ENCODE assay signal across 8 mouse cellular contexts in the genomic region with DNA sequence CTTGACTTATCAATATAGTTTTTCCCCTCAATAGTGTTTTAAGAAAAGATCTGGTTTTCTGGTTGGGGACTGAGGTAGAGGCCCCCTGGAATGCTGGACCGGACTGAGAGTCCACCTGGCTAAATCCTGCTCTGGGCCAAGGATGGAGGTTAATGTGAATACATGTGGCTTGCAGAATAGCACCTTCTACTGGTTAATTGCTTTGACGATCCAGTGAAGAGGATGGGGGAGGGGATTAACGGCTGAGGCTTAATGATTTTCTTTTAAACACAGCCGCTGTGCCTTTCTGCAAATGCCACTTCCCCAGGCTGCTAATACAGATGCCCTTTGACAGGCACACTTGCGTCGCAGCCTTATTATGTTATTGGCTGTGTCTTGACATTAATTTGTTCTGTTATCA. TPM values are rescaled to one million over a fixed set of nuclear protein-coding genes. Genes with fewer than 3 reads are reported as not detected.
A peak's percentile ranks its signal among the peaks of the same experiment; 100 is the strongest.
DNase-seq lines count a peak whose midpoint lies in the region; ATAC-seq and TF ChIP-seq lines count a peak whose summit lies in the region.

No protein-coding gene starts in this region.

- H3K27ac ChIP-seq in cerebellum, adult 2 months (ENCODE audit: insufficient read depth, low read length) = no peak overlapping the region
- no peak overlapping the region for H3K27ac ChIP-seq in heart, embryonic 14.5 days (replicated peaks in 1 of 2; ENCODE audit: control insufficient read depth in 1 of 2, insufficient read depth in 1 of 2, low read depth in 2 of 2, low read length in 2 of 2)
- peak overlapping the region; percentile 94; the same call in 1 of the 2 replicates for H3K27ac ChIP-seq in midbrain, postnatal 0 days (ENCODE audit: low read depth, low read length)

- no peaks in the 10 kb centered on the region for H3K9me3 ChIP-seq in heart, embryonic 14.5 days (ENCODE audit: control insufficient read depth, low read length)
- no peaks in the 10 kb centered on the region for H3K9me3 ChIP-seq in midbrain, postnatal 0 days (ENCODE audit: low read length)

- H3K36me3 ChIP-seq in heart, embryonic 14.5 days (ENCODE audit: control insufficient read depth, insufficient read depth, low read length) = no peaks in the 10 kb centered on the region
- H3K36me3 ChIP-seq in midbrain, postnatal 0 days (ENCODE audit: insufficient read depth, low read length) = no peaks in the 10 kb centered on the region

- ATAC-seq in heart, embryonic 14.5 days (ENCODE audit: insufficient number of reproducible peaks, insufficient read depth, low FRiP score, low read depth) = no peak
- no peak for ATAC-seq in midbrain, postnatal 0 days (ENCODE audit: low FRiP score)

- peak overlapping the region; percentile 71 for H3K4me2 ChIP-seq in heart, embryonic 14.5 days (ENCODE audit: low read length)
- H3K4me2 ChIP-seq in midbrain, postnatal 0 days (ENCODE audit: low read depth, low read length, poor library complexity, severe bottlenecking) = peak overlapping the region; percentile 60

- TF ChIP-seq CTCF in cerebellum, adult 2 months (IDR thresholded peaks at IDR 0.05; ENCODE audit: borderline replicate concordance, insufficient read depth, low read depth, low read length) = no peak; the same call in 1 of the 2 replicates
- TF ChIP-seq CTCF in brain, embryonic 14.5 days (IDR thresholded peaks at IDR 0.05; ENCODE audit: borderline replicate concordance, extremely low read depth, insufficient read depth, insufficient read length) = peak; percentile 19; the same call in 1 of the 2 replicates
- peak; percentile 70 for TF ChIP-seq CTCF in midbrain, postnatal 0 days (IDR thresholded peaks at IDR 0.05)

- H3K9ac ChIP-seq in heart, embryonic 14.5 days (ENCODE audit: low read length) = peak overlapping the region; percentile 99; the same call in 1 of the 2 replicates
- H3K9ac ChIP-seq in midbrain, postnatal 0 days (replicated peaks; ENCODE audit: low read length, poor library complexity, severe bottlenecking) = peak overlapping the region; percentile 94

- peak overlapping the region; percentile 53 for H3K4me3 ChIP-seq in cerebellum, adult 2 months (replicated peaks; ENCODE audit: insufficient read depth, low read depth, low read length)
- H3K4me3 ChIP-seq in heart, embryonic 14.5 days (ENCODE audit: control insufficient read depth in 1 of 2, insufficient read depth in 1 of 2, low read depth in 1 of 2, low read length in 2 of 2) = peak overlapping the region in 1 of 2 experiments; percentile 89; a peak in 1 of 4 replicates
- H3K4me3 ChIP-seq in midbrain, postnatal 0 days (ENCODE audit: low read depth, low read length) = peak overlapping the region; percentile 99

- no peak for TF ChIP-seq POLR2A in cerebellum, adult 2 months (IDR thresholded peaks at IDR 0.05; ENCODE audit: borderline replicate concordance, insufficient read depth, low read length)
- no peak for TF ChIP-seq POLR2A in brain, embryonic 14.5 days (IDR thresholded peaks at IDR 0.05; ENCODE audit: borderline replicate concordance, extremely low read depth, insufficient read depth, insufficient read length, poor library complexity, severe bottlenecking)

- peak; percentile 32 to 58 for DNase-seq in cerebellum, adult 2 months
- no peak for DNase-seq in cerebellum, postnatal 4 days (ENCODE audit: low spot score in 2 of 2)
- DNase-seq in brain, embryonic 14.5 days (ENCODE audit: low read depth) = peak; percentile 92
- DNase-seq in kidney, postnatal 36 days = peak; percentile 71 to 86
- DNase-seq in midbrain, postnatal 0 days (ENCODE audit: low spot score) = peak; percentile 82
- no peak for DNase-seq in testis, postnatal 10 days (ENCODE audit: low spot score)
- no peak for DNase-seq in spleen, postnatal 10 days (ENCODE audit: low spot score in 2 of 2)

- H3K27me3 ChIP-seq in cerebellum, adult 2 months (ENCODE audit: control insufficient read depth, insufficient read depth, low read length) = no peaks in the 10 kb centered on the region
- no peaks in the 10 kb centered on the region for H3K27me3 ChIP-seq in heart, embryonic 14.5 days (ENCODE audit: control insufficient read depth, insufficient read depth, low read length)
- no peaks in the 10 kb centered on the region for H3K27me3 ChIP-seq in midbrain, postnatal 0 days (ENCODE audit: insufficient read depth, low read length)

- 14% methylated on average over 6 of the region's 6 CpGs for WGBS in cerebellum, adult 2 months
- 20% methylated on average over 6 of the region's 6 CpGs for WGBS in heart, embryonic 14.5 days
- WGBS in midbrain, postnatal 0 days = 2% methylated on average over 6 of the region's 6 CpGs

- H3K4me1 ChIP-seq in cerebellum, adult 2 months (ENCODE audit: control insufficient read depth, insufficient read depth, low read length) = peaks cover 14% of the 10 kb centered on the region
- H3K4me1 ChIP-seq in heart, embryonic 14.5 days (ENCODE audit: control insufficient read depth in 2 of 2, insufficient read depth in 2 of 2, low read length in 2 of 2) = peaks cover 7 to 37% of the 10 kb centered on the region in 2 experiments
- peaks cover under 1% of the 10 kb centered on the region for H3K4me1 ChIP-seq in midbrain, postnatal 0 days (ENCODE audit: insufficient read depth, low read length)

RNA-seq across cellular contexts. Expression of a gene that starts 2.5 kb away (rescaled TPM):
- 69.1 and 73.2 TPM in 2 replicates for polyA plus RNA-seq in cerebellum, adult 2 months (2012; rRNA removed)
- polyA plus RNA-seq in brain, embryonic 14.5 days (2012; rRNA removed) = 37.3 and 82.1 TPM in 2 replicates
- polyA plus RNA-seq in heart, embryonic 14.5 days (2014; fragmentation: Nextera tagmentation; extraction: Ambion mirVana) = 25.9 and 28.5 TPM in 2 replicates
- 36.8 and 44.3 TPM in 2 replicates for total RNA-seq in midbrain, postnatal 0 days (2014; rRNA removed)
- polyA plus RNA-seq in midbrain, postnatal 0 days (2015; fragmentation: Nextera tagmentation; extraction: Ambion mirVana) = 17.9 and 22.7 TPM in 2 replicates

RNA-seq across cellular contexts. Expression of a gene that starts 47.5 kb away (rescaled TPM):
- polyA plus RNA-seq in cerebellum, adult 2 months (2012; rRNA removed) = 918 and 961 TPM in 2 replicates
- 485 and 505 TPM in 2 replicates for polyA plus RNA-seq in brain, embryonic 14.5 days (2012; rRNA removed)
- polyA plus RNA-seq in heart, embryonic 14.5 days (2014; fragmentation: Nextera tagmentation; extraction: Ambion mirVana) = 1,771 and 1,859 TPM in 2 replicates
- total RNA-seq in midbrain, postnatal 0 days (2014; rRNA removed) = 438 and 440 TPM in 2 replicates
- polyA plus RNA-seq in midbrain, postnatal 0 days (2015; fragmentation: Nextera tagmentation; extraction: Ambion mirVana) = 1,069 and 1,129 TPM in 2 replicates

Comparison
In these comparisons a context has a peak if more than half of its experiments do, and no peak if none do; other contexts are left out.
1. DNase-seq: peak in cerebellum, adult 2 months (2 of 2), brain, embryonic 14.5 days (single experiment), kidney, postnatal 36 days (2 of 2) and midbrain, postnatal 0 days (single experiment); none in cerebellum, postnatal 4 days (0 of 2), testis, postnatal 10 days (single experiment) and spleen, postnatal 10 days (0 of 2).